Mouse (Mus musculus): Measurements from ENCODE around the gene Tmem184b. TPM values are rescaled to one million over a fixed set of nuclear protein-coding genes. Genes with fewer than 3 reads are reported as not detected.
A peak's percentile ranks its signal among the peaks of the same experiment; 100 is the strongest.

Gene Tmem184b
- polyA plus RNA-seq, 1 experiment from 2014 or later: 64.3 TPM

DNA sequence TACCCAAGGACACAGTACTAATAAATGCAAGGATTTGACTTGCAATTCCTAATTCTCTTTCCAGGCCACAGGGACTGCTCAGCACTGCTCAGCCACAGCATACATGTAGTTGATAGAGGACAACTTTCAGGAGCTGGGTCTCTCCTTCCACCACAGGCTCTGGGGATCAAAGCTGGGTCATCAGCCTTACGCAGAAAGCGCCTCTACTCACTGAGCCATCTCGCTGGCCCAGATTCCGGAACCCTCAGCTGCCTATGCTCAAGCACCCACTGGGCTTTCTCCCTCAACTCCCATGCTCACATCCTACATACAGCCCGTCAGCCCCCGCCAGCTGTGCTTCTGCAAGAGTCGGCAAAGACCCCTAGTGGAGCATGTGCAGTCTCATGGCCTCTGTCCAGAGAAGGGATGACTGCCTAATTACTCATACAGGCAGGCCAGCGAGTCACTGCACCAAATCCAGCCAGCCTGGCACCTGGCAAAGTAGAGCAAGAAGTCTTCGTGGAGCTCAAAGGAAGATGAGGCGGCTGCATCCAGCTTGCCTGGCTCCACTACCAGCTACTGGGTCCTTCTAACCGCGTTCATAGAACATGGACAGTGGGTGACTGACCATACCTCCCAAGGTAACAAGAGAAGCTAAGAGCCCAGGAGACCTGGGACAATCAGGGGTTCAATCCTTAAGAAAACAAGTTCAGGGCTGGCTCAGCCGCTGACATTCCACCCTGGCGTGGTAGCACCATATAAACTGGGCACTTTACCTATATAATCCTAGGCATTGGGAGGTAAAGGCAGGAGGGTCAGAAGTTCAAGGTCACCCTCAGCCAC, 3.9 kb downstream of the Tmem184b start:
- Histone ChIP-seq H3K9me3 (ENCODE audit: control insufficient read depth, low read depth, low read length) (no peaks in the 10 kb centered on the region), H3K36me3 (ENCODE audit: control insufficient read depth, insufficient read depth, low read length) (peaks cover 5% of the 10 kb centered on the region; the same call in 1 of the 2 replicates), H3K4me3 (ENCODE audit: low read depth, low read length) (no peak overlapping the region), H3K9ac (replicated peaks; ENCODE audit: low read depth, low read length) (no peak overlapping the region), H3K27ac (ENCODE audit: low read length) (no peak overlapping the region), H3K4me1 (ENCODE audit: control insufficient read depth, insufficient read depth, low read length) (peaks cover 46% of the 10 kb centered on the region), H3K27me3 (ENCODE audit: control insufficient read depth, insufficient read depth, low read length) (no peaks in the 10 kb centered on the region), H3K4me2 (replicated peaks; ENCODE audit: low read depth, low read length) (no peak overlapping the region)
- ATAC-seq (ENCODE audit: insufficient number of reproducible peaks, insufficient read depth, low FRiP score, low read depth): no peak
- WGBS: 66% methylated on average over 14 of the region's 14 CpGs

DNA sequence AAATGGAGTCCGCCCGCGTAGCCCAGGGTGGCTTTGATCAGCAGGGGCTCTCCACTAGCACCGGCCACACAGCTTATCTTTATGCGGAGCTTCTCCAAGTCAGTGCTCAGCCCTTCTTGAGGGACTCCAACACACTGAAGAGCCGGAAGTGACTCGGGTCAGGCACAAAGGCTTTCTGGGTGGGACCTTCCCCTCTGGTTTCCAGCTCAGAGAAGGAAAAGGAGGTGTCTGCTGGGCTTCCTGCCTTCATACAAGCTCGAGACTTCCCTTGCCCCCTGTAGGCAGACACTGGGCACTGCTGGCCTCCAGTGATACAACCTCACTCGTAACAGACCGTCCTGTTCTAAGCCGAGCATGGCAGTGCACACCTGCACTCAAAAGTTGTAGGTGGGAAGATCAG, 6.6 kb downstream of the Tmem184b start:
- no peak overlapping the region for H3K9ac ChIP-seq (replicated peaks; ENCODE audit: low read depth, low read length)
- H3K4me1 ChIP-seq (ENCODE audit: control insufficient read depth, insufficient read depth, low read length): peaks cover 58% of the 10 kb centered on the region
- H3K4me3 ChIP-seq (ENCODE audit: low read depth, low read length): no peak overlapping the region
- H3K4me2 ChIP-seq (replicated peaks; ENCODE audit: low read depth, low read length): no peak overlapping the region
- peaks cover 5% of the 10 kb centered on the region; the same call in 1 of the 2 replicates for H3K36me3 ChIP-seq (ENCODE audit: control insufficient read depth, insufficient read depth, low read length)
- no peak overlapping the region for H3K27ac ChIP-seq (ENCODE audit: low read length)
- ATAC-seq (ENCODE audit: insufficient number of reproducible peaks, insufficient read depth, low FRiP score, low read depth): no peak
- no peaks in the 10 kb centered on the region for H3K27me3 ChIP-seq (ENCODE audit: control insufficient read depth, insufficient read depth, low read length)
- no peaks in the 10 kb centered on the region for H3K9me3 ChIP-seq (ENCODE audit: control insufficient read depth, low read depth, low read length)
- 85% methylated on average over 11 of the region's 11 CpGs for WGBS

DNA sequence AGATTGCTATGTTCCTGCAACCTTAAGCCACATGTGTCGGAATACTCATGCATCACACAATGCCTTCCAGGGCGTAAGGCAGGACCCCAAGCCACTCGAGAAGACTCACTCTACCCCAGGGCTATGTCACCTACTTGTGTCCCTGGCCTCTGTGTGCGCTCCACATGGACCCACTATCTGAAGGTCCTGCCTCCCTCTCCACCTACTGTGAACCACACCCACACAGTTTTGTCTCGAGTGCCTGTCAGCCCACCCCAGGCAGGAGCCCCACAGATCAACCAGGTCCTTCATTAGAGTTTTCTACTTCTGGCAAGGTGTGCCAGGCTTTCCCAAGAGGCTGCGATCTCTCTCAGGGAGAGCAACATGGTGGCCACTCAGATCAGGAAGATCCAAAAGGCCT, 8.1 kb downstream of the Tmem184b start:
- H3K36me3 ChIP-seq (ENCODE audit: control insufficient read depth, insufficient read depth, low read length): peaks cover 5% of the 10 kb centered on the region; the same call in 1 of the 2 replicates
- H3K4me1 ChIP-seq (ENCODE audit: control insufficient read depth, insufficient read depth, low read length): peaks cover 56% of the 10 kb centered on the region
- ATAC-seq (ENCODE audit: insufficient number of reproducible peaks, insufficient read depth, low FRiP score, low read depth): no peak
- WGBS: 65% methylated on average over 6 of the region's 6 CpGs
- no peak overlapping the region for H3K27ac ChIP-seq (ENCODE audit: low read length)
- H3K9ac ChIP-seq (replicated peaks; ENCODE audit: low read depth, low read length): no peak overlapping the region
- no peak overlapping the region for H3K4me2 ChIP-seq (replicated peaks; ENCODE audit: low read depth, low read length)
- H3K27me3 ChIP-seq (ENCODE audit: control insufficient read depth, insufficient read depth, low read length): no peaks in the 10 kb centered on the region
- no peaks in the 10 kb centered on the region for H3K9me3 ChIP-seq (ENCODE audit: control insufficient read depth, low read depth, low read length)
- no peak overlapping the region for H3K4me3 ChIP-seq (ENCODE audit: low read depth, low read length)

DNA sequence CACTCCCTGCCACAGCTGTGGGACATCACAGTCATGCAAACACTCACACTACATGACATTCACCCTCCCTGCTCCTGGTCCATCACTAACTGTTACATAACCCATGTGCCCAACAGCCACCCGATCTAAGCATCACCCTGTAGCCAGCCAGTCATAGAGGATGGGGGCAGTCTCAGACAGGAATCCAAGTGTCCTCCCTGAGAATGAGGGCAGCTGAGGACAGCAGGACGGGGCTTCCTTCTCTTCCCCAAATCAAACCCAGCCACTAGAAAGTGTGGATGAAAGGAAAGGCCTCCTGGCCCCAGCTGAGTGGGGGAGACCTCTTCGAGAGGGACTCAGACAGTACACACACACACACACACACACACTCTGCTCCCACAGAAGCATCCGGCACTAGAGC, 8.5 kb downstream of the Tmem184b start:
- no peak for ATAC-seq (ENCODE audit: insufficient number of reproducible peaks, insufficient read depth, low FRiP score, low read depth)
- no peak overlapping the region for H3K9ac ChIP-seq (replicated peaks; ENCODE audit: low read depth, low read length)
- H3K4me3 ChIP-seq (ENCODE audit: low read depth, low read length): no peak overlapping the region
- no peak overlapping the region for H3K4me2 ChIP-seq (replicated peaks; ENCODE audit: low read depth, low read length)
- 46% methylated on average over 4 of the region's 4 CpGs for WGBS
- no peaks in the 10 kb centered on the region for H3K27me3 ChIP-seq (ENCODE audit: control insufficient read depth, insufficient read depth, low read length)
- peaks cover 53% of the 10 kb centered on the region for H3K4me1 ChIP-seq (ENCODE audit: control insufficient read depth, insufficient read depth, low read length)
- no peak overlapping the region for H3K27ac ChIP-seq (ENCODE audit: low read length)
- H3K9me3 ChIP-seq (ENCODE audit: control insufficient read depth, low read depth, low read length): no peaks in the 10 kb centered on the region
- H3K36me3 ChIP-seq (ENCODE audit: control insufficient read depth, insufficient read depth, low read length): peaks cover 5% of the 10 kb centered on the region; the same call in 1 of the 2 replicates

DNA sequence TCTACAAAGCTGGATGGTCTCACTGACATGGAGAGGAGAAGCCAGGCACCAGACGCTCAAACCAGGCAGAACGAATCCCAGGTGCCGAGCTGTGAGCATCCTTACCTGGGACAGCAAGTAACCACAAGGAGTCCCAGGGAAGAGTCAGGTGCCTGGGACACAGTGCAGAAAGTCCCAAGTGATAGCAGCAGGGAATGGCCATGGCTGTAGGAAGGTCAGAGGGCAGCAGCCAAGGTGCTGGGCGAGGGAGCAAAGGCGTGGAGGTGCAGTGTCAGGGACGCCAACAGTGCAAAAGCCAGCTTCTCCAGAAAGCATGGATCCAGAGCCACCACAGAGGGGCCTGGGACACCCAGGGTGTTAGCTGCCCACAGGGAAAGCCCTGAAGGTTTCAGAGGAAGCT, 10.3 kb downstream of the Tmem184b start:
- no peaks in the 10 kb centered on the region for H3K27me3 ChIP-seq (ENCODE audit: control insufficient read depth, insufficient read depth, low read length)
- H3K27ac ChIP-seq (ENCODE audit: low read length): no peak overlapping the region
- peaks cover 5% of the 10 kb centered on the region; the same call in 1 of the 2 replicates for H3K36me3 ChIP-seq (ENCODE audit: control insufficient read depth, insufficient read depth, low read length)
- H3K4me1 ChIP-seq (ENCODE audit: control insufficient read depth, insufficient read depth, low read length): peaks cover 61% of the 10 kb centered on the region
- no peak overlapping the region for H3K4me3 ChIP-seq (ENCODE audit: low read depth, low read length)
- WGBS: 74% methylated on average over 6 of the region's 6 CpGs
- H3K9me3 ChIP-seq (ENCODE audit: control insufficient read depth, low read depth, low read length): no peaks in the 10 kb centered on the region
- no peak overlapping the region for H3K9ac ChIP-seq (replicated peaks; ENCODE audit: low read depth, low read length)
- ATAC-seq (ENCODE audit: insufficient number of reproducible peaks, insufficient read depth, low FRiP score, low read depth): no peak
- no peak overlapping the region for H3K4me2 ChIP-seq (replicated peaks; ENCODE audit: low read depth, low read length)

DNA sequence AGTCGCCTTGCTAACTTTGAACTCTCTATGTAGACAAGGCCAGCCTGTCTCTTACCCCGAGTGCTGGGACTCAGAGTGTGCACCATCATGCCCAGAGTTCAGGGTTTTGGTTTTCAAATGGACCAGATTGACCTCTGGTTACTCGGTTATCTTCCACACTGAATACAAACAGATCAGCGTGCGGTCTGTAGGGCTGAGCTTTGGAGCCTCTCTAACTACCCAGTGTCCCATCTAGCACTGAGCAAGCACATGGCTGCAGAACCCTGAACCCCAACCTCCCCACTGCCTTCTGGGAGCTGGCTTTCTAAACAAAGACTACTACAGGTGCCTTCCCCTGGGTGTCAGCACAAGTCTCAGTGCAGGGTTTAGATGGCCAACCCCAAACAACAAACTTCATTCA, 10.8 kb downstream of the Tmem184b start:
- Histone ChIP-seq H3K4me2 (replicated peaks; ENCODE audit: low read depth, low read length) (no peak overlapping the region), H3K9ac (replicated peaks; ENCODE audit: low read depth, low read length) (no peak overlapping the region), H3K4me1 (ENCODE audit: control insufficient read depth, insufficient read depth, low read length) (peaks cover 64% of the 10 kb centered on the region), H3K9me3 (ENCODE audit: control insufficient read depth, low read depth, low read length) (no peaks in the 10 kb centered on the region), H3K27me3 (ENCODE audit: control insufficient read depth, insufficient read depth, low read length) (no peaks in the 10 kb centered on the region), H3K4me3 (ENCODE audit: low read depth, low read length) (no peak overlapping the region), H3K36me3 (ENCODE audit: control insufficient read depth, insufficient read depth, low read length) (peaks cover 5% of the 10 kb centered on the region; the same call in 1 of the 2 replicates), H3K27ac (ENCODE audit: low read length) (no peak overlapping the region)
- ATAC-seq (ENCODE audit: insufficient number of reproducible peaks, insufficient read depth, low FRiP score, low read depth): no peak
- 70% methylated on average over 5 of the region's 5 CpGs for WGBS

DNA sequence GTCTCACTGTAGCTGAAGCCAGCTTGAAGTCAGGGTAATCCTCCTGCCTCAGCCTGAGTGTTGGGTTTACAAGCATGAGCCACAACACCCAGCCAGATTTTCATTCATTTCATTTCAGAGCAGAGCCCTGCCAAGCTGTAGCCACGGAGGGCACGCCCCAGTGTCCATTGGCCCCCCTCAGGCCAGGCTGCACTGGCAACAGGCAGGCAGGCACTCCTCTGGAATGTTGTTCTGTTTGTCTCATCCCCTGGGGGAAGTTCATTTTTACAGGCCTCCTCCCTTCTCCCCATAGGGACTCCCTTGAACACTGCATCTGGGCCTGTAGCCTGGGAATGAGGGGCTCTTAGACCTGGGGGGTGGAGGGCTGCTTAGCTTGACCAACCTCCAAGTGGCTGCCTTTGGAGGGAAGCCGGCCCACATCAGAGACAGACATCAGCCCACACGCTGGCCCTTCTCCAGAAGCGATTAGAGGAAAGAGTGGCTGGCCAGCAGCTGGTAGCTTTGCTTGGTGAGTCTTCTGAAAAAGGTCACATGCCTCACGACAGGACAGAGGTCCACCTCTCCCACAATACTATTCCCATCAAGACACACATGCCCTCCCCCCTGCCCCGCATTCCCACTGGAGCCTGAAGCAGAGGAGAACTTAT, 11.8 kb downstream of the Tmem184b start:
- Histone ChIP-seq H3K27ac (ENCODE audit: low read length) (peak overlapping the region; percentile 58; the same call in 1 of the 2 replicates), H3K9ac (replicated peaks; ENCODE audit: low read depth, low read length) (no peak overlapping the region)

DNA sequence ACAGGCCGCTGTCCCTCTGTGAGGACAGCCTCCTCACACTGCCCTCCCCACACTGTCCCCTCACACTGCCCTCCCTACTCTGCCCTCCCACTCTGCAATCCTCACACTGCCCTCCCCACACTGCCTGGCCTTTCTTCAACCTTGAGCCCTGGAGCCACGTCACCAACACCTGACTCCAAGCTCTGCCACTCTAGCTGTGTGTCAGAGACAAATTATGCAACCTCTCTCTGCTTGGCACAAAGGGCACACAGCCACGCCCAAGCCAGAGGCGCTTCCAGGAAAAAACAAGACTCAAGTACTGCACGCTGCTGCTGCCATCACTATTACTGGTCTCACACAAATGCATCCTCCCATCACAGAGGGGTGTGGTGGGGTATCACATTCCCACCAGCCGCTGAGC, 12.9 kb downstream of the Tmem184b start:
- Histone ChIP-seq H3K4me2 (replicated peaks; ENCODE audit: low read depth, low read length) (no peak overlapping the region), H3K27me3 (ENCODE audit: control insufficient read depth, insufficient read depth, low read length) (no peaks in the 10 kb centered on the region), H3K9ac (replicated peaks; ENCODE audit: low read depth, low read length) (no peak overlapping the region), H3K4me3 (ENCODE audit: low read depth, low read length) (no peak overlapping the region), H3K27ac (ENCODE audit: low read length) (no peak overlapping the region), H3K36me3 (ENCODE audit: control insufficient read depth, insufficient read depth, low read length) (peaks cover under 1% of the 10 kb centered on the region; the same call in 1 of the 2 replicates), H3K4me1 (ENCODE audit: control insufficient read depth, insufficient read depth, low read length) (peaks cover 59% of the 10 kb centered on the region), H3K9me3 (ENCODE audit: control insufficient read depth, low read depth, low read length) (no peaks in the 10 kb centered on the region)
- WGBS: 73% methylated on average over 6 of the region's 6 CpGs
- ATAC-seq (ENCODE audit: insufficient number of reproducible peaks, insufficient read depth, low FRiP score, low read depth): no peak; the same call in 1 of the 2 replicates

More for the DNA sequence above, 11.8 kb downstream of the Tmem184b start:
- no peak overlapping the region for H3K4me3 ChIP-seq (ENCODE audit: low read depth, low read length)
- WGBS: 34% methylated on average over 7 of the region's 7 CpGs
- H3K4me1 ChIP-seq (ENCODE audit: control insufficient read depth, insufficient read depth, low read length): peaks cover 64% of the 10 kb centered on the region
- peaks cover 5% of the 10 kb centered on the region; the same call in 1 of the 2 replicates for H3K36me3 ChIP-seq (ENCODE audit: control insufficient read depth, insufficient read depth, low read length)
- no peaks in the 10 kb centered on the region for H3K9me3 ChIP-seq (ENCODE audit: control insufficient read depth, low read depth, low read length)
- H3K27me3 ChIP-seq (ENCODE audit: control insufficient read depth, insufficient read depth, low read length): no peaks in the 10 kb centered on the region
- ATAC-seq (ENCODE audit: insufficient number of reproducible peaks, insufficient read depth, low FRiP score, low read depth): peak; percentile 36; the same call in 1 of the 2 replicates
- no peak overlapping the region for H3K4me2 ChIP-seq (replicated peaks; ENCODE audit: low read depth, low read length)

Measured in stomach, embryonic 14.5 days (tissue).